Mouse (Mus musculus): ENCODE data around the gene Rbm20.

GRCm38 (mm10) chr19:53793994-53794890, 117.1 kb downstream of the Rbm20 start:
- TF ChIP-seq CTCF (IDR thresholded peaks at IDR 0.05; ENCODE audit: insufficient read depth, low read depth, low read length) (no peak), POLR2A (IDR thresholded peaks at IDR 0.05; ENCODE audit: insufficient read depth, low read depth, low read length) (no peak)
